In genomic region chr4:32800577-32801170, GRCm38 (mm10) we compare ENCODE assay signal across 7 mouse cellular contexts. TPM values are rescaled to one million over a fixed set of nuclear protein-coding genes. Genes with fewer than 3 reads are reported as not detected.
DNase-seq lines count a peak whose midpoint lies in the region; ATAC-seq and TF ChIP-seq lines count a peak whose summit lies in the region.

No protein-coding gene starts in this region.

- H3K27ac ChIP-seq in lung, embryonic 14.5 days (ENCODE audit: low read depth): peak overlapping the region; percentile 99
- H3K27ac ChIP-seq in embryonic facial prominence, embryonic 12.5 days: peak overlapping the region; percentile 99
- peak overlapping the region; percentile 100 for H3K27ac ChIP-seq in intestine, embryonic 15.5 days
- peak overlapping the region; percentile 98 for H3K27ac ChIP-seq in neural tube, embryonic 14.5 days (ENCODE audit: low read depth, low read length)

- TF ChIP-seq CTCF in lung, embryonic 14.5 days (IDR thresholded peaks at IDR 0.05; ENCODE audit: low read depth): no peak

- 8% methylated on average over 9 of the region's 9 CpGs for WGBS in lung, embryonic 14.5 days
- WGBS in embryonic facial prominence, embryonic 12.5 days: 7% methylated on average over 9 of the region's 9 CpGs
- WGBS in intestine, embryonic 15.5 days: 10% methylated on average over 9 of the region's 9 CpGs
- WGBS in neural tube, embryonic 14.5 days: 8% methylated on average over 9 of the region's 9 CpGs

- H3K27me3 ChIP-seq in lung, embryonic 14.5 days (ENCODE audit: insufficient read depth, low read length): no peaks in the 10 kb centered on the region
- no peaks in the 10 kb centered on the region for H3K27me3 ChIP-seq in embryonic facial prominence, embryonic 12.5 days
- H3K27me3 ChIP-seq in intestine, embryonic 15.5 days (replicated peaks): no peaks in the 10 kb centered on the region
- no peaks in the 10 kb centered on the region for H3K27me3 ChIP-seq in neural tube, embryonic 14.5 days (ENCODE audit: control insufficient read depth, insufficient read depth, low read length)

- peak overlapping the region; percentile 70 for H3K4me2 ChIP-seq in lung, embryonic 14.5 days
- peak overlapping the region; percentile 72 for H3K4me2 ChIP-seq in embryonic facial prominence, embryonic 12.5 days (replicated peaks)
- peak overlapping the region; percentile 64 for H3K4me2 ChIP-seq in intestine, embryonic 15.5 days (replicated peaks)
- peak overlapping the region; percentile 79 for H3K4me2 ChIP-seq in neural tube, embryonic 14.5 days (ENCODE audit: low read depth, low read length)

- peak overlapping the region; percentile 76 for H3K4me3 ChIP-seq in lung, embryonic 14.5 days (ENCODE audit: low read depth, low read length)
- H3K4me3 ChIP-seq in embryonic facial prominence, embryonic 12.5 days: peak overlapping the region; percentile 82
- H3K4me3 ChIP-seq in intestine, embryonic 15.5 days (replicated peaks): peak overlapping the region; percentile 90
- H3K4me3 ChIP-seq in neural tube, embryonic 14.5 days (ENCODE audit: low read depth, low read length): peak overlapping the region; percentile 88

- H3K9ac ChIP-seq in lung, embryonic 14.5 days: peak overlapping the region; percentile 82
- H3K9ac ChIP-seq in embryonic facial prominence, embryonic 12.5 days: peak overlapping the region; percentile 87
- peak overlapping the region; percentile 94 for H3K9ac ChIP-seq in intestine, embryonic 15.5 days
- peak overlapping the region; percentile 89 for H3K9ac ChIP-seq in neural tube, embryonic 14.5 days (replicated peaks; ENCODE audit: low read depth, low read length)

- peak; percentile 28; the same call in 1 of the 2 replicates for ATAC-seq in lung, embryonic 14.5 days (ENCODE audit: insufficient read depth)
- ATAC-seq in embryonic facial prominence, embryonic 12.5 days (ENCODE audit: insufficient number of reproducible peaks, insufficient read depth, low FRiP score, low TSS enrichment): no peak
- peak; percentile 70 for ATAC-seq in intestine, embryonic 15.5 days
- peak; percentile 38; the same call in 1 of the 2 replicates for ATAC-seq in neural tube, embryonic 14.5 days (ENCODE audit: low read depth)

- H3K36me3 ChIP-seq in lung, embryonic 14.5 days (ENCODE audit: insufficient read depth): no peaks in the 10 kb centered on the region; the same call in 1 of the 2 replicates
- H3K36me3 ChIP-seq in embryonic facial prominence, embryonic 12.5 days: 0 out of 2 replicates have a peak, but pooled peaks cover under 1% of the 10 kb centered on the region
- H3K36me3 ChIP-seq in intestine, embryonic 15.5 days: no peaks in the 10 kb centered on the region
- no peaks in the 10 kb centered on the region for H3K36me3 ChIP-seq in neural tube, embryonic 14.5 days (ENCODE audit: control insufficient read depth, insufficient read depth, low read length)

- peak; percentile 9 for DNase-seq in lung, embryonic 14.5 days
- DNase-seq in lung, adult 18-20 months: no peak
- no peak for DNase-seq in right cerebral cortex, postnatal 25 days
- no peak for DNase-seq in thymus, postnatal 36 days

- H3K4me1 ChIP-seq in lung, embryonic 14.5 days (ENCODE audit: insufficient read depth): peaks cover 6% of the 10 kb centered on the region; the same call in 1 of the 2 replicates
- H3K4me1 ChIP-seq in embryonic facial prominence, embryonic 12.5 days: peaks cover 8% of the 10 kb centered on the region; the same call in 1 of the 2 replicates
- H3K4me1 ChIP-seq in intestine, embryonic 15.5 days (replicated peaks): peaks cover 6% of the 10 kb centered on the region; the same call in 1 of the 2 replicates
- H3K4me1 ChIP-seq in neural tube, embryonic 14.5 days (ENCODE audit: control insufficient read depth, insufficient read depth, low read length): peaks cover 7% of the 10 kb centered on the region

- H3K9me3 ChIP-seq in lung, embryonic 14.5 days (ENCODE audit: low read depth, low read length): no peaks in the 10 kb centered on the region
- no peaks in the 10 kb centered on the region for H3K9me3 ChIP-seq in embryonic facial prominence, embryonic 12.5 days
- H3K9me3 ChIP-seq in intestine, embryonic 15.5 days: no peaks in the 10 kb centered on the region
- no peaks in the 10 kb centered on the region for H3K9me3 ChIP-seq in neural tube, embryonic 14.5 days (ENCODE audit: control insufficient read depth, low read length)

RNA-seq across cellular contexts. Expression of gene Lyrm2, which starts 0.6 kb away (rescaled TPM):
- 92.9 and 102 TPM in 2 replicates for polyA plus RNA-seq in lung, embryonic 14.5 days (2014; fragmentation: Nextera tagmentation; extraction: Ambion mirVana)
- polyA plus RNA-seq in embryonic facial prominence, embryonic 12.5 days (2016; fragmentation: Nextera tagmentation; extraction: Ambion mirVana): 143 and 155 TPM in 2 replicates
- polyA plus RNA-seq in intestine, embryonic 15.5 days (2015; fragmentation: Nextera tagmentation; extraction: Ambion mirVana): 88.3 and 97.3 TPM in 2 replicates
- 131 and 132 TPM in 2 replicates for polyA plus RNA-seq in neural tube, embryonic 14.5 days (2014; fragmentation: Nextera tagmentation; extraction: Ambion mirVana)
